Mouse (Mus musculus) limb, embryonic 14.5 days (tissue): Measurements from ENCODE around the gene Gm5141. TPM values are rescaled to one million over a fixed set of nuclear protein-coding genes. Genes with fewer than 3 reads are reported as not detected.
"Not testable (repeated sequence)": the region's sequence is repeated elsewhere in the genome, so short reads cannot be mapped to it uniquely, and the experiment has no call there.

Source experiments
- ATAC-seq: fragments of 200-750 bp; cut with Nextera tagmentation; 2 replicates; pipeline ENCODE4 v1.8.0; 2017; ENCODE audit warnings: low read depth, moderate number of reproducible peaks, moderate TSS enrichment; ENCODE audit not compliant: low FRiP score
- DNase-seq: peaks from one replicate; pipeline ENCODE4 v3.0.0-alpha.2; 2015; ENCODE audit warnings: low spot score
- H3K27ac ChIP-seq: fragments of 300-500 bp; sonication (generic); replicated peaks from 2 replicates; pipeline ENCODE4 v1.5.1; 2014; ENCODE audit warnings: low read depth, mild to moderate bottlenecking, low read length, moderate library complexity, mixed read lengths
- H3K27me3 ChIP-seq: fragments of 300-500 bp; sonication (generic); 2 replicates; pipeline ENCODE4 v1.6.1; 2014; ENCODE audit warnings: low read length, mixed read lengths; ENCODE audit not compliant: control insufficient read depth, insufficient read depth
- H3K36me3 ChIP-seq: fragments of 300-500 bp; sonication (generic); 2 replicates; pipeline ENCODE4 v1.6.1; 2014; ENCODE audit warnings: mild to moderate bottlenecking, low read length, moderate library complexity, mixed read lengths; ENCODE audit not compliant: control insufficient read depth, insufficient read depth
- H3K4me1 ChIP-seq: fragments of 300-500 bp; sonication (generic); 2 replicates; pipeline ENCODE4 v1.6.1; 2014; ENCODE audit warnings: antibody characterized with exemption, low read length, mixed read lengths; ENCODE audit not compliant: control insufficient read depth, insufficient read depth
- H3K4me2 ChIP-seq: fragments of 300-500 bp; sonication (generic); replicated peaks from 2 replicates; pipeline ENCODE4 v1.6.1; 2014; ENCODE audit warnings: low read depth, mild to moderate bottlenecking, low read length, moderate library complexity; ENCODE audit not compliant: severe bottlenecking
- H3K4me3 ChIP-seq: fragments of 300-500 bp; sonication (generic); replicated peaks from 2 replicates; pipeline ENCODE4 v1.5.1; 2014; ENCODE audit warnings: low read length
- H3K9ac ChIP-seq: fragments of 300-500 bp; sonication (generic); 2 replicates; pipeline ENCODE4 v1.6.1; 2014; ENCODE audit warnings: mild to moderate bottlenecking, low read depth, low read length, moderate library complexity; ENCODE audit not compliant: severe bottlenecking
- H3K9me3 ChIP-seq: fragments of 300-500 bp; sonication (generic); 2 replicates; pipeline ENCODE4 v1.6.1; 2016; ENCODE audit warnings: low read length; ENCODE audit not compliant: control insufficient read depth
- POLR2A ChIP-seq: fragments of 200-500 bp; IDR thresholded peaks from 2 replicates; pipeline ENCODE4 v1.8.0; 2012; ENCODE audit warnings: inconsistent platforms, mild to moderate bottlenecking, moderate library complexity, borderline replicate concordance; ENCODE audit not compliant: insufficient read depth, insufficient read length; ENCODE audit errors: extremely low read depth
- WGBS: fragments of 180-500 bp; shearing (Covaris S2); extraction: QIAGEN DNeasy Blood & Tissue Kit; methylation state at CpG from one replicate; pipeline ENCODE4 v1.1.7; 2014; 5-methylcytosine and 5-hydroxymethylcytosine counted together
- microRNA counts: library from miRNA; unstranded; fragments of <30 nt; microRNA quantifications from one replicate; lab custom pipeline; 2016
- microRNA-seq: library from miRNA; unstranded; fragments of <30 nt; microRNA quantifications from one replicate; pipeline ENCODE4, GENCODE M21; 2016
- polyA plus RNA-seq, 2 experiments: library from polyadenylated mRNA; depleted of rRNA in 1 of 2; stranded (reverse) in 1 of 2; unstranded in 1 of 2; fragments of >200 nt; fragmentation: Nextera tagmentation in 1 of 2; extraction: Ambion mirVana in 1 of 2; gene quantifications; 2 replicates each; pipeline versions ENCODE4 v1.2.1 to v1.2.3; 2012 to 2014

Gm5141 gene
- polyA plus RNA-seq, 2 experiments = 6.3 to 10.6 TPM

GRCm38 (mm10) chr13:62760432-62761415, 24.9 kb downstream of the Gm5141 start, which contains the start of gene Platr25:
Gene Platr25, minus strand, starts transcription at chr13:62760709.
- Histone ChIP-seq H3K9ac (peak within 1 kb of the TSS; percentile 53), H3K4me2 (peak within 1 kb of the TSS; percentile 43), H3K4me3 (peak within 1 kb of the TSS; percentile 47)
- H3K27me3 ChIP-seq, H3K9me3 ChIP-seq, H3K4me1 ChIP-seq, H3K36me3 ChIP-seq, H3K27ac ChIP-seq: not testable (repeated sequence)
- ATAC-seq (peak; percentile 83), DNase-seq (peak; percentile 79)
- WGBS = 11% methylated on average over 20 of the region's 20 CpGs

GRCm38 (mm10) chr13:62733322-62733721, 52.3 kb downstream of the Gm5141 start:
- H3K9ac ChIP-seq = no peak overlapping the region
- no peak overlapping the region for H3K4me2 ChIP-seq
- no peak overlapping the region for H3K4me3 ChIP-seq
- no peaks in the 10 kb centered on the region for H3K4me1 ChIP-seq
- no peaks in the 10 kb centered on the region for H3K36me3 ChIP-seq
- H3K27me3 ChIP-seq = no peaks in the 10 kb centered on the region
- H3K9me3 ChIP-seq = no peaks in the 10 kb centered on the region
- 80% methylated on average over 2 of the region's 2 CpGs for WGBS
- TF ChIP-seq POLR2A = no peak
- no peak for DNase-seq
- H3K27ac ChIP-seq = no peak overlapping the region
- ATAC-seq = no peak

MicroRNA genes within 50 kb of the gene (microRNA counts, 519-probe panel; counts per million panel counts)
- not detected for microRNA mmu-miR-713 (lab: Ali Mortazavi, UCI)

Small RNA genes within 50 kb of the gene (microRNA-seq; reads per million reads assigned to microRNA genes)
- gene Gm24588 (not detected), gene Mir713 (not detected)

Other genes with a start within 250 kb of the Gm5141 start
- gene Zfp935, start 227.3 kb downstream of the Gm5141 start, polyA plus RNA-seq (2012; rRNA removed) = not detected in 2 replicates
- gene Zfp935, start 227.3 kb downstream of the Gm5141 start, polyA plus RNA-seq (2014; fragmentation: Nextera tagmentation; extraction: Ambion mirVana) = 1.6 TPM in 1 of 2 replicates, not detected in the other
- 12.1 and 12.4 TPM in 2 replicates for gene Zfp934, start 214.6 kb downstream of the Gm5141 start, polyA plus RNA-seq (2012; rRNA removed)
- 18.0 and 18.2 TPM in 2 replicates for gene Zfp934, start 214.6 kb downstream of the Gm5141 start, polyA plus RNA-seq (2014; fragmentation: Nextera tagmentation; extraction: Ambion mirVana)
- 3.8 and 5.8 TPM in 2 replicates for gene 6720489N17Rik, start 161.6 kb downstream of the Gm5141 start, polyA plus RNA-seq (2012; rRNA removed)
- gene 6720489N17Rik, start 161.6 kb downstream of the Gm5141 start, polyA plus RNA-seq (2014; fragmentation: Nextera tagmentation; extraction: Ambion mirVana) = 10.0 and 10.7 TPM in 2 replicates
- 17.3 and 24.2 TPM in 2 replicates for gene Platr25, start 25.1 kb downstream of the Gm5141 start, polyA plus RNA-seq (2012; rRNA removed)
- gene Platr25, start 25.1 kb downstream of the Gm5141 start, polyA plus RNA-seq (2014; fragmentation: Nextera tagmentation; extraction: Ambion mirVana) = 29.4 and 30.4 TPM in 2 replicates
- 0.85 and 1.4 TPM in 2 replicates for gene Fbp2, start 72.6 kb upstream of the Gm5141 start, polyA plus RNA-seq (2012; rRNA removed)
- gene Fbp2, start 72.6 kb upstream of the Gm5141 start, polyA plus RNA-seq (2014; fragmentation: Nextera tagmentation; extraction: Ambion mirVana) = 1.5 and 1.8 TPM in 2 replicates
- gene Fbp1, start 102.5 kb upstream of the Gm5141 start, polyA plus RNA-seq (2012; rRNA removed) = 0.89 and 1.00 TPM in 2 replicates
- gene Fbp1, start 102.5 kb upstream of the Gm5141 start, polyA plus RNA-seq (2014; fragmentation: Nextera tagmentation; extraction: Ambion mirVana) = 1.1 and 2.2 TPM in 2 replicates
- 220 and 231 TPM in 2 replicates for gene 2010111I01Rik, start 179.1 kb upstream of the Gm5141 start, polyA plus RNA-seq (2012; rRNA removed)
- 255 and 281 TPM in 2 replicates for gene 2010111I01Rik, start 179.1 kb upstream of the Gm5141 start, polyA plus RNA-seq (2014; fragmentation: Nextera tagmentation; extraction: Ambion mirVana)